Mouse (Mus musculus) spleen, adult 2 months (tissue): ENCODE data around the gene Cep295nl. TPM values are rescaled to one million over a fixed set of nuclear protein-coding genes. Genes with fewer than 3 reads are reported as not detected.

ENCODE experiments used
- DNase-seq, 2 experiments: peaks; one replicate each; pipeline versions ENCODE4 v3.0.0 to v3.0.0-alpha.2; 2012 to 2021; ENCODE audit warnings: low spot score in 2 of 2, low read depth in 1 of 2
- H3K27ac ChIP-seq: fragments of 200-500 bp; 2 replicates; pipeline ENCODE4 v1.5.1; 2012; ENCODE audit warnings: low read length, inconsistent platforms; ENCODE audit not compliant: insufficient read depth
- H3K27me3 ChIP-seq: fragments of 200-500 bp; 2 replicates; pipeline ENCODE4 v1.6.1; 2012; ENCODE audit warnings: mild to moderate bottlenecking, moderate library complexity, low read length, inconsistent platforms; ENCODE audit not compliant: control insufficient read depth, insufficient read depth
- H3K36me3 ChIP-seq: fragments of 200-500 bp; 2 replicates; pipeline ENCODE4 v1.6.1; 2012; ENCODE audit warnings: mild to moderate bottlenecking, low read length, inconsistent platforms; ENCODE audit not compliant: control insufficient read depth, insufficient read depth
- H3K4me1 ChIP-seq: fragments of 200-500 bp; 2 replicates; pipeline ENCODE4 v1.6.1; 2011; ENCODE audit warnings: inconsistent platforms; ENCODE audit not compliant: control insufficient read depth, insufficient read depth, insufficient read length
- H3K4me3 ChIP-seq: fragments of 200-500 bp; 2 replicates; pipeline ENCODE4 v1.5.1; 2011; ENCODE audit warnings: mild to moderate bottlenecking, inconsistent platforms; ENCODE audit not compliant: insufficient read depth, insufficient read length; ENCODE audit errors: extremely low read depth
- CTCF ChIP-seq: fragments of 200-500 bp; IDR thresholded peaks from 2 replicates; pipeline ENCODE4 v1.5.1; 2011; ENCODE audit warnings: mild to moderate bottlenecking, inconsistent platforms; ENCODE audit not compliant: insufficient read depth, insufficient read length, insufficient replicate concordance; ENCODE audit errors: extremely low read depth
- POLR2A ChIP-seq: fragments of 200-500 bp; IDR thresholded peaks from 2 replicates; pipeline ENCODE4 v1.6.1; 2011; ENCODE audit warnings: low read depth, low read length, inconsistent platforms
- WGBS: fragments of 180-500 bp; shearing (Covaris S2); methylation state at CpG from one replicate; pipeline ENCODE4 v1.1.7; 2018; 5-methylcytosine and 5-hydroxymethylcytosine counted together
- polyA plus RNA-seq: library from polyadenylated mRNA; depleted of rRNA; stranded (reverse); fragments of >200 nt; gene quantifications from 2 replicates; pipeline ENCODE4 v1.2.3, GENCODE M21; 2012

Gene Cep295nl
- polyA plus RNA-seq, 1 experiment, result not detected

GRCm38 (mm10) chr11:118324541-118324940 lies 17.8 kb downstream of the Cep295nl start:
- H3K27me3 ChIP-seq, result no peaks in the 10 kb centered on the region
- no peak overlapping the region for H3K4me3 ChIP-seq
- WGBS, result 76% methylated on average over 5 of the region's 5 CpGs
- no peak for DNase-seq
- no peak overlapping the region for H3K27ac ChIP-seq
- no peaks in the 10 kb centered on the region; the same call in 1 of the 2 replicates for H3K4me1 ChIP-seq
- H3K36me3 ChIP-seq, result no peaks in the 10 kb centered on the region
- no peak for TF ChIP-seq POLR2A
- no peak for TF ChIP-seq CTCF

- no peak overlapping the region for H3K4me3 ChIP-seq
- H3K4me1 ChIP-seq, result no peaks in the 10 kb centered on the region; the same call in 1 of the 2 replicates
- no peaks in the 10 kb centered on the region for H3K36me3 ChIP-seq
- DNase-seq, result no peak
- no peaks in the 10 kb centered on the region for H3K27me3 ChIP-seq
- H3K27ac ChIP-seq, result no peak overlapping the region
- no peak for TF ChIP-seq POLR2A
- no peak for TF ChIP-seq CTCF
- WGBS, result 77% methylated on average over 5 of the region's 5 CpGs
Measured at GRCm38 (mm10) chr11:118323974-118324373, 18.3 kb downstream of the Cep295nl start.

GRCm38 (mm10) chr11:118322647-118323046 lies 19.7 kb downstream of the Cep295nl start:
- Histone ChIP-seq H3K4me3 (no peak overlapping the region), H3K36me3 (no peaks in the 10 kb centered on the region), H3K4me1 (no peaks in the 10 kb centered on the region), H3K27me3 (no peaks in the 10 kb centered on the region), H3K27ac (no peak overlapping the region)
- TF ChIP-seq CTCF, result no peak
- TF ChIP-seq POLR2A, result no peak
- no peak for DNase-seq
- 65% methylated on average over 3 of the region's 3 CpGs for WGBS

GRCm38 (mm10) chr11:118321971-118322370 lies 20.3 kb downstream of the Cep295nl start:
- 64% methylated on average over 4 of the region's 4 CpGs for WGBS
- no peaks in the 10 kb centered on the region for H3K27me3 ChIP-seq
- H3K4me3 ChIP-seq, result no peak overlapping the region
- no peak for TF ChIP-seq POLR2A
- no peak for TF ChIP-seq CTCF
- H3K27ac ChIP-seq, result no peak overlapping the region
- H3K36me3 ChIP-seq, result no peaks in the 10 kb centered on the region
- no peaks in the 10 kb centered on the region for H3K4me1 ChIP-seq
- DNase-seq, result no peak

GRCm38 (mm10) chr11:118321500-118321899 lies 20.8 kb downstream of the Cep295nl start:
- 89% methylated on average over 7 of the region's 7 CpGs for WGBS
- no peaks in the 10 kb centered on the region for H3K27me3 ChIP-seq
- DNase-seq, result no peak
- H3K4me3 ChIP-seq, result no peak overlapping the region
- no peaks in the 10 kb centered on the region for H3K36me3 ChIP-seq
- TF ChIP-seq CTCF (no peak), POLR2A (no peak)
- no peaks in the 10 kb centered on the region for H3K4me1 ChIP-seq
- H3K27ac ChIP-seq, result no peak overlapping the region

DNA sequence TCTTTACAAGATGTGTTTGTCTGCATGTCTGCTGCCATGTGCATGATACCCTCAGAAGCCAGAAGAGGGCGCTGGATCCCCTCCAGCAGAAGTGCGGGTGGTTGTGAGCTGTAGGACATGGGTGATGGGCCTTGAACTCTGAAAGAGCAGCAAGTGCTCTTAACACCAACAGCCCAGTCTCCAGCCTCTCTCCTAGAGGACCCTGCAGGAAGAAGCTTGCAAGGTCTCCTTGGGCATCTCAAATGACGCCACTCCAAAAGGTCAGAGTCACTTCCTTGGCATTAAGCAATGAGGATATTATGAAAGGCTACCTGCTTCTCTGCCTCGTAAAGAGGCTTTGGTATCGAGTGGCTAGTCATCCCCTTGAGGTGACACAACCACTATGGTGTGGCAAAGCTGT lies 23.6 kb downstream of the Cep295nl start:
- H3K27me3 ChIP-seq, result no peaks in the 10 kb centered on the region
- no peak overlapping the region for H3K27ac ChIP-seq
- no peaks in the 10 kb centered on the region for H3K4me1 ChIP-seq
- peak; percentile 11 to 44 for DNase-seq
- no peak for TF ChIP-seq POLR2A
- peak; percentile 59; the same call in 1 of the 2 replicates for TF ChIP-seq CTCF
- H3K36me3 ChIP-seq, result no peaks in the 10 kb centered on the region
- no peak overlapping the region for H3K4me3 ChIP-seq
- 70% methylated on average over 5 of the region's 5 CpGs for WGBS

GRCm38 (mm10) chr11:118317129-118317528 lies 25.2 kb downstream of the Cep295nl start:
- peak in 1 of 2 experiments; percentile 20 for DNase-seq
- peak; percentile 73; the same call in 1 of the 2 replicates for TF ChIP-seq CTCF
- TF ChIP-seq POLR2A, result no peak
- Histone ChIP-seq H3K4me3 (no peak overlapping the region), H3K36me3 (no peaks in the 10 kb centered on the region), H3K4me1 (no peaks in the 10 kb centered on the region), H3K27ac (no peak overlapping the region), H3K27me3 (no peaks in the 10 kb centered on the region)
- 51% methylated on average over 7 of the region's 7 CpGs for WGBS
